Mouse (Mus musculus) erythroblast, embryonic 14.5 days (primary cell): ENCODE data around the gene Lgals3. TPM values are rescaled to one million over a fixed set of nuclear protein-coding genes. Genes with fewer than 3 reads are reported as not detected.

ENCODE experiments used
- H3K27me3 ChIP-seq: 2 replicates; pipeline ENCODE4 v1.6.1; 2012; ENCODE audit warnings: inconsistent platforms; ENCODE audit not compliant: control insufficient read depth
- H3K36me3 ChIP-seq: 2 replicates; pipeline ENCODE4 v1.6.1; 2012; ENCODE audit warnings: mild to moderate bottlenecking, inconsistent platforms; ENCODE audit not compliant: control insufficient read depth
- H3K4me1 ChIP-seq: 2 replicates; pipeline ENCODE4 v1.6.1; 2012; ENCODE audit warnings: inconsistent platforms; ENCODE audit not compliant: control insufficient read depth
- H3K4me3 ChIP-seq: replicated peaks from 2 replicates; pipeline ENCODE3; 2012; ENCODE audit warnings: moderate library complexity, mild to moderate bottlenecking, inconsistent platforms
- H3K9me3 ChIP-seq: 2 replicates; pipeline ENCODE4 v1.6.1; 2012; ENCODE audit warnings: low read length, inconsistent platforms, mixed read lengths; ENCODE audit not compliant: control insufficient read depth
- GATA1 ChIP-seq: IDR thresholded peaks from 2 replicates; pipeline ENCODE4 v1.6.1; 2012; ENCODE audit warnings: low read length, inconsistent platforms, mixed read lengths
- TAL1 ChIP-seq: IDR thresholded peaks from 3 replicates; pipeline ENCODE4 v1.6.1; 2012; ENCODE audit warnings: low read length, inconsistent platforms, mixed read lengths
- polyA plus RNA-seq: library from polyadenylated mRNA; stranded (reverse); fragments of >175 nt; gene quantifications from 2 replicates; pipeline ENCODE4 v1.2.3, GENCODE M21; 2012

The Lgals3 gene
- polyA plus RNA-seq, 1 experiment, result 1.9 TPM

DNA sequence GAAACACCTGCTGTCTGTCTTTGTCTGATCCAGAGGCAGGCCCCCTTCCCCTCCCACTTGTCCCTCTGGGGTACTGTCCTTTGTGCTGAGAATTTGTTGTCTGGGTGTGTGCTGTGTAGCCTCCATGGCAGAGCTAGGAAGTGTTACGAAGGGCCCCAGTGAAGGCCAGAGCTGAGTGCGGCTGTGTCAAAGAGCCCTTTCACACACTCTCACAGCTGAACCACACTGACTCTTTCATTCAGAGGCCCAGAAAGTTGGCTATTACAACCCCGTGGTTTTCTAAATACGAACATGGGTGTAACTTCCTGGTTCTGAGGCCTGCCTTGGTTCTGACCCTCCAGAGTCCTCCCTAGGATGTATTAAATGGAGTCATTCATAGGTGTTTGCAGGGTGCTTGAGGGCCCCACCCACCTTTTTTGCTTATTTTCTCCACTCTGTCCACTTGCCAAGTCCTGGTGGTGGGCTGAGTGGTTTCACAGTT is 25.7 kb upstream of the Lgals3 start:
- Histone ChIP-seq H3K27me3 (no peaks in the 10 kb centered on the region), H3K36me3 (no peaks in the 10 kb centered on the region), H3K4me1 (peaks cover 12% of the 10 kb centered on the region), H3K4me3 (no peak overlapping the region), H3K9me3 (no peaks in the 10 kb centered on the region)
- no peak for TF ChIP-seq GATA1
- no peak for TF ChIP-seq TAL1

- H3K27me3 ChIP-seq, result no peaks in the 10 kb centered on the region
- H3K4me1 ChIP-seq, result peaks cover 9% of the 10 kb centered on the region
- TF ChIP-seq GATA1 (no peak), TAL1 (no peak)
- H3K9me3 ChIP-seq, result no peaks in the 10 kb centered on the region
- no peak overlapping the region for H3K4me3 ChIP-seq
- no peaks in the 10 kb centered on the region for H3K36me3 ChIP-seq
Observed at GRCm38 (mm10) chr14:47346715-47347114, 20.8 kb upstream of the Lgals3 start.

GRCm38 (mm10) chr14:47350974-47351373 is 16.6 kb upstream of the Lgals3 start:
- no peaks in the 10 kb centered on the region for H3K9me3 ChIP-seq
- H3K36me3 ChIP-seq, result no peaks in the 10 kb centered on the region
- H3K27me3 ChIP-seq, result no peaks in the 10 kb centered on the region
- no peak overlapping the region for H3K4me3 ChIP-seq
- H3K4me1 ChIP-seq, result peaks cover 28% of the 10 kb centered on the region
- TF ChIP-seq GATA1 (no peak), TAL1 (no peak)

DNA sequence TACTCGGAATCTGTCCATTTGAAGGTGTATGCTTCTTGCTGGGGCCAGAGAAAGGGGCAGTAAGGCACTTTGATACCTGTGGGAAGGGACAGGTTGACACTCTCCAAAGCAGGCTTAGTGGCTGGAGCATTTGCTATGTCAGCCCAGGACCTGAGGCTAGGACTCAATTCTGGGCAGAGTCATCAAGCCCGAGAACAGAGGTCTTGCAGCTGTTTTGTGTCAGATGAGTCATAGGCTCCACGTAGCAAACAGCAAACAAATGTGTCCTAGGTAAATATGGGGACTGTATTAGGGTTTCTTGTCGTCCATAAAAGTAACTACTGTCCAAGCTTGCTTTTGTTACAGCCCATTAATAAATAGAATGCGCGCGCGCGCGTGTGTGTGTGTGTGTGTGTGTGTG is 15.3 kb upstream of the Lgals3 start:
- Histone ChIP-seq H3K4me3 (no peak overlapping the region), H3K4me1 (peaks cover 20% of the 10 kb centered on the region), H3K27me3 (no peaks in the 10 kb centered on the region), H3K36me3 (no peaks in the 10 kb centered on the region), H3K9me3 (no peaks in the 10 kb centered on the region)
- TF ChIP-seq TAL1 (no peak), GATA1 (no peak)

GRCm38 (mm10) chr14:47353240-47353639 is 14.3 kb upstream of the Lgals3 start:
- Histone ChIP-seq H3K4me3 (no peak overlapping the region), H3K4me1 (peaks cover 19% of the 10 kb centered on the region), H3K9me3 (no peaks in the 10 kb centered on the region), H3K36me3 (no peaks in the 10 kb centered on the region), H3K27me3 (no peaks in the 10 kb centered on the region)
- no peak for TF ChIP-seq TAL1
- TF ChIP-seq GATA1, result no peak

GRCm38 (mm10) chr14:47354111-47354577 is 13.4 kb upstream of the Lgals3 start:
- H3K4me1 ChIP-seq, result peaks cover 19% of the 10 kb centered on the region
- H3K4me3 ChIP-seq, result peak overlapping the region; percentile 18
- TF ChIP-seq TAL1, result no peak
- TF ChIP-seq GATA1, result no peak
- no peaks in the 10 kb centered on the region for H3K9me3 ChIP-seq
- no peaks in the 10 kb centered on the region for H3K36me3 ChIP-seq
- no peaks in the 10 kb centered on the region for H3K27me3 ChIP-seq

- Histone ChIP-seq H3K4me3 (no peak overlapping the region), H3K4me1 (peaks cover 19% of the 10 kb centered on the region), H3K36me3 (no peaks in the 10 kb centered on the region), H3K9me3 (no peaks in the 10 kb centered on the region), H3K27me3 (no peaks in the 10 kb centered on the region)
- TF ChIP-seq TAL1 (no peak), GATA1 (no peak)
Observed at GRCm38 (mm10) chr14:47354948-47355347, 12.6 kb upstream of the Lgals3 start.

GRCm38 (mm10) chr14:47356622-47357021 is 10.9 kb upstream of the Lgals3 start:
- Histone ChIP-seq H3K4me1 (peaks cover 19% of the 10 kb centered on the region), H3K27me3 (no peaks in the 10 kb centered on the region)

GRCm38 (mm10) chr14:47359610-47360009 is 7.9 kb upstream of the Lgals3 start:
- Histone ChIP-seq H3K4me3 (no peak overlapping the region), H3K27me3 (no peaks in the 10 kb centered on the region), H3K4me1 (peaks cover 6% of the 10 kb centered on the region), H3K36me3 (no peaks in the 10 kb centered on the region), H3K9me3 (no peaks in the 10 kb centered on the region)
- TF ChIP-seq GATA1 (no peak), TAL1 (no peak)

More at GRCm38 (mm10) chr14:47356622-47357021, 10.9 kb upstream of the Lgals3 start:
- TF ChIP-seq TAL1, result no peak
- no peak for TF ChIP-seq GATA1
- Histone ChIP-seq H3K36me3 (no peaks in the 10 kb centered on the region), H3K9me3 (no peaks in the 10 kb centered on the region), H3K4me3 (no peak overlapping the region)

GRCm38 (mm10) chr14:47361418-47361817 is 6.1 kb upstream of the Lgals3 start:
- no peaks in the 10 kb centered on the region for H3K9me3 ChIP-seq
- peaks cover 13% of the 10 kb centered on the region for H3K4me1 ChIP-seq
- TF ChIP-seq TAL1, result no peak
- no peak for TF ChIP-seq GATA1
- no peaks in the 10 kb centered on the region for H3K27me3 ChIP-seq
- H3K4me3 ChIP-seq, result no peak overlapping the region
- H3K36me3 ChIP-seq, result no peaks in the 10 kb centered on the region
